Mouse (Mus musculus): Measurements from ENCODE around the gene Selenbp2.
"Not testable (repeated sequence)": the region's sequence is repeated elsewhere in the genome, so short reads cannot be mapped to it uniquely, and the experiment has no call there.

Gene Selenbp2

GRCm38 (mm10) chr3:94689195-94689594, 4.2 kb upstream of the Selenbp2 start:
- POLR2A ChIA-PET, CTCF ChIA-PET: not testable (repeated sequence)

GRCm38 (mm10) chr3:94690162-94690561, 3.2 kb upstream of the Selenbp2 start:
- CTCF ChIA-PET, POLR2A ChIA-PET: not testable (repeated sequence)

DNA sequence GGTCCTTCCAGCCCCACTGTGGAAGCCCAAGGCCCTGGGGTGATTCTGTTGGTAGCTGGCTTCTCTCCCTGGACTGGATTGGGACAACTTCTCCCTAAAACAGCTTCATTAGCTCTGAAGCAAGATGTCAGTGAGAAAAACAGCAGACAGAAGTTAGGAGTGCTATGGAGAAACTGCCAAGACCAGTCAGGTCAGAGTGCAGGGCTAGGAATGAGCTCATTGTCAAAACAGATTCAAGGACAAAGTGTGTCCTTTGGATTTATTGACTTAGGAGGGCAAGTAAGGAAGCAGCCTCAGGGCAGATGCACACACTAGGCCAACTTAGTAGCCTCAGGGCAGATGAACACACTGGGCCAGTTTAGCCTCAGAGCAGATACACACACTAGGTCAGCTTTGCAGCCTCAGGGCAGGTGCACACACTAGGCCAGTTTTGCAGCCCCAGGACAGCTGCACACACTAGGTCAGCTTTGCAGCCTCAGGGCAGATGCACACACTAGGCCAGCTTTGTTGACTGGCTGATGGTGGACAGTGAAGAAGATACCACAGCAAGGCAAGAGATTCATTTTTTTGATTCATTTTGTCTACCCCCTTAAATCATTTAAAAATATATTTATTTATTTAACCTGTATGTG, 2.6 kb upstream of the Selenbp2 start:
- POLR2A ChIA-PET: interaction anchor here in 1 of 4 experiments (0.6 kb wide), 1 partner anchor 240 kb away, joined by 4 read pairs; no protein-coding TSS in a partner anchor

DNA sequence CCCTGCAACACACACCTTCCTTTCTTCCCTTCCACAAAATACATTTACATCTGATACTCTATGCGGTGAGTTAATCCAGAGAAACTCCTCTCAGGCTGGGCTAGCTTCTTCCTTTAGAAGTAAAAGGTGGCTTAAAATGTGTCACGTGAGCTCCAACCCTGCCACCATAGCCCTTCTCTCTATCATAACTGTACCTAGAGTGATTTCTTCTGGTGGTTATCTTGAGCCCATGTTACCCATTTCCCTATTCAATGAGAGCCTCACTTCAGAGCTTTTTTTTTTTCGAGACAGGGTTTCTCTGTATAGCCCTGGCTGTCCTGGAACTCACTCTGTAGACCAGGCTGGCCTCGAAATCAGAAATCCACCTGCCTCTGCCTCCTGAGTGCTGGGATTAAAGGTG, 1.7 kb upstream of the Selenbp2 start:
- POLR2A ChIA-PET, CTCF ChIA-PET: not testable (repeated sequence)

More for the DNA sequence above, 2.6 kb upstream of the Selenbp2 start:
- CTCF ChIA-PET: no interaction called here

- POLR2A ChIA-PET: interaction anchor here in 2 of 4 experiments (0.5 to 0.6 kb wide), 2 partner anchors 34 to 85 kb away, joined by 3 to 6 read pairs; no protein-coding TSS in a partner anchor
- CTCF ChIA-PET: not testable (repeated sequence)
These were observed 518 bp downstream of the Selenbp2 start for GRCm38 (mm10) chr3:94693874-94694273.

- POLR2A ChIA-PET: not testable (repeated sequence)
- CTCF ChIA-PET: interaction anchor here in 1 of 4 experiments (0.6 kb wide), 1 partner anchor 249 kb away, joined by 4 read pairs; no protein-coding TSS in a partner anchor
These were observed 2.2 kb downstream of the Selenbp2 start for GRCm38 (mm10) chr3:94695591-94695990.

DNA sequence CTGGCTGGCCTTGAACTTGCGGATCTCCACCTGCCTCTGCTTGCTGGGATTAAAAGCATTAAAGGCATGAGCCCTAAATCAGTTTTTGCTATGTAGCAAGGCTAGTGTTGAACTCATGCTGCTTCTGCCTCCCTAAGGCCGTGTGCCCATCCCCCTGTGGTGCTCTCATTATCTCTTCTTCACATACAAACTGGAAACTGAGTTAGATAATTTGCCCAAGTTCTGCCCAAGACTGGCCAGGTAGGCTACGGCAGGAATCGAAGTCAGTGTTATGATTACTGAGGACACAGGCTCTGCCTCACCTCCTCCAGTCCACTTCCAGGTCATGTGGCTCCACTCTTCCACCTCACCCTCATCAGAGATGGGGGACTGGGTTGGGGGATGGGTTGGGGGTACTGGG, 2.9 kb downstream of the Selenbp2 start:
- CTCF ChIA-PET, POLR2A ChIA-PET: not testable (repeated sequence)

DNA sequence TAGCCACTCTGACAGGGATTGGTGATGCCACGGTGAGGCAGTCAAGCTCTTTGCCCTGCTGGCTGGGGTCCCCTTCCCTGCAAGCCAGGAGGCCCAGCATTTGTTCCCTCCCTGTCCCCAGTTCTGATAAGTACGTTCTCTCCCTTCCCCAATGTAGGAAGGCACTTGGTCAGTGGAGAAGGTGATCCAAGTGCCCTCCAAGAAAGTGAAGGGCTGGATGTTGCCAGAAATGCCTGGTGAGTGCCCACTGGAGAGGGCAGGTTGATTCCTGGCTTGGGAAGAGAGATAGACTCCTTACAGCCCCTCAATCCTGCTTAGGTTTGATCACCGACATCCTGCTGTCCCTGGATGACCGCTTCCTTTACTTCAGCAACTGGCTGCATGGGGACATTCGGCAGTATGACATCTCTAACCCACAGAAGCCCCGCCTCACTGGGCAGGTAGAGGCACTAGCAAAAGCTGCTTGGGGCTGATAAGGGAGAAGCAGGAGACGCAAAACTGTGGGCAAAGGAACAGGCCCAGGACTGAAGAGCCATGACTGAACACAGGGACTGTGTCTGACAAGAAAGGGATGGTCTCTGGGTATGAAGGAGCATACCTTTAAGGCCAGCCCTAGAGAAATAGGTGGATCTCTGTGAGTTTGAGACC, 8.9 kb downstream of the Selenbp2 start:
- POLR2A ChIA-PET, CTCF ChIA-PET: not testable (repeated sequence)

DNA sequence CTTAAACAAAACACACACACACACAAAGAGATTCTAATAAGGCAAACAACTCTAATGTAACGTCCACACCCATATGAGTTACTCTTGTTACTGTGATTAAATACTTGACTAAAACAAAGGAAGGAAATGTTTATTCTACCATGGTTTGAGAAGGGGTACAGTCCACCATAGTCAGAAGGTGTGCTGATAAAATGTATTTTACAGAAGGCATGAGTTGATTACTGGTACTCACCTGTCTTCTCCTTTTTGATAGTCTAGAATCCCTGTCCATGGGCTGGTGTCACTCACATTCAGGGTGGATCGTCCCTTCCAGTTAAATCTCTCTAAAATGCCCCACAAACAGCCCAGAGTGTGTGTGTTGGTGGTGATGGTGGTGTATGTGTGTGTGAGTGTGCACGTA, 9.5 kb downstream of the Selenbp2 start:
- POLR2A ChIA-PET: no interaction called here
- CTCF ChIA-PET: no interaction called here

DNA sequence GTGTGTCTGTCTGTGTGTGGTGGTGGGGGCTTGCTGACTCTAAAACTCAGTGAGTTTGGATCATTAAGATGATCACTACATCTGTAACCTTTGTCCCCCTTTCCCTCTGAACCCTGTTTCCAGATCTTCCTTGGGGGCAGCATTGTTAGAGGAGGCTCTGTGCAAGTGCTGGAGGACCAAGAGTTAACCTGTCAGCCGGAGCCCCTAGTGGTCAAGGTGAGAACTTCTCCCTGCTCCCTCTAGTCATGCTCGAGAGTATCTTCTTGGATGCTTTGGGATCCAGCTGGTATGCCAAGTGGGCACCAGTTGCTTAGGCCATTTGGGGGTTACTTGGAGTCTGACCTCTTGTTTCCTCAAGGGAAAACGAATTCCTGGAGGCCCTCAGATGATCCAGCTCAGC, 10.0 kb downstream of the Selenbp2 start:
- ChIA-PET CTCF (interaction anchor here in 2 of 4 experiments (0.5 to 0.8 kb wide), 2 partner anchors 9 to 197 kb away, joined by 4 to 6 read pairs; no protein-coding TSS in a partner anchor), POLR2A (interaction anchor here in 1 of 4 experiments (0.6 kb wide), 1 partner anchor 1443 kb away, joined by 6 read pairs; no protein-coding TSS in a partner anchor)

GRCm38 (mm10) chr3:94710591-94710990, 17.2 kb downstream of the Selenbp2 start:
- CTCF ChIA-PET, POLR2A ChIA-PET: not testable (repeated sequence)

GRCm38 (mm10) chr3:94713424-94713823, 20.1 kb downstream of the Selenbp2 start:
- CTCF ChIA-PET, POLR2A ChIA-PET: not testable (repeated sequence)

DNA sequence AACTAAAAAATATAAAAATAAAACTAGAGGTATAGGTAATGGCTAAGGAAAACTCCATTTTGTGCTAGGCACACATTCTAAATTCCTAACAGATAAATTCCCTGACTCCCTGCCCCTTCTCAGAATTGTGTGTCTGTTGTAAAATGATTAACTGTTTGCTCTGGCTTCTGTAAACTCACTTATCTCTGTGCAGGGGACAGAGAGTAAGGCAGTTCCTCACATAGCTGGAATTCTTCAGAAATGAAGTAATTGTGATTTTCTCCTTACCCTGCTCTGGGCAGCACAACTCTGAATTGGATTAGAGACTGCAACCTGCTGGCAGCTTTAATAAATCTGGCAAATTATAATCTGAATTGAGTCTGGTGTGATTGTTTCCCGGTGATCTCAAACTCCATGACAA, 24.9 kb downstream of the Selenbp2 start:
- CTCF ChIA-PET: not testable (repeated sequence)
- POLR2A ChIA-PET: interaction anchor here in 1 of 4 experiments (1.2 kb wide), 1 partner anchor 60 kb away, joined by 3 read pairs; no protein-coding TSS in a partner anchor

- CTCF ChIA-PET: not testable (repeated sequence)
- POLR2A ChIA-PET: interaction anchor here in 1 of 4 experiments (0.6 kb wide), 1 partner anchor 17 kb away, joined by 3 read pairs; no protein-coding TSS in a partner anchor
These were observed 30.3 kb downstream of the Selenbp2 start for GRCm38 (mm10) chr3:94723637-94724036.

DNA sequence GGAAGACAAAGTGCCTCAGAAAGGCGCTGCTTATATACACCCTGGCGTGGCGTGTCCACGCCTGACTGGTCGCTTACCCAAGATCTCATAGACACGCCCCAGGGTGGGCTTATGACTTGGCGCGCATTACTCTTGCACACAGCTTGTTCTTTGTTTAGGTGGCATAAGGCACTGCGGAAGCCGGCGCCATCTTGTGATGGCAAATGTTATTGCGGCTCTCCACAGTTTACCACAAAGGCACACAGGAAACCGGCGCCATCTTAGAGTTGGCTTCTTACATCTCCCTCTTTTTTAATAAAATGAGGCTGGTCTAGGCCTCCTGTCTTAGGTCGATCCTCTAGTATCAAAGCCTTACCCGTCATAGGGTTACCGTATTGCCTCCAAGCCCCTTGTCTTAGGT, 52.3 kb downstream of the Selenbp2 start:
- CTCF ChIA-PET: interaction anchor here in 1 of 4 experiments (0.5 kb wide), 1 partner anchor 11 kb away, joined by 3 read pairs; no protein-coding TSS in a partner anchor
- POLR2A ChIA-PET: no interaction called here

Data from embryonic stem cell, embryonic (primary cell).